8 mouse cellular contexts compared by ENCODE assay signal in genomic region chr1:171294298-171295062, GRCm38 (mm10). TPM values are rescaled to one million over a fixed set of nuclear protein-coding genes. Genes with fewer than 3 reads are reported as not detected.
DNase-seq lines count a peak whose midpoint lies in the region; ATAC-seq lines count a peak whose summit lies in the region.

Gene Ufc1 (minus strand): TSS chr1:171295024.

- peak; percentile 48 for ATAC-seq in heart, embryonic 15.5 days (replicated peaks; ENCODE audit: insufficient number of reproducible peaks, insufficient read depth, low FRiP score, low read depth)
- peak; percentile 68 for ATAC-seq in liver, embryonic 12.5 days

- H3K4me1 ChIP-seq in brown adipose tissue, adult 24 weeks (ENCODE audit: control insufficient read depth, insufficient read depth, insufficient read length, low read length): 0 out of 2 replicates have a peak, but pooled peaks cover 5% of the 10 kb centered on the region
- H3K4me1 ChIP-seq in forebrain, embryonic 10.5 days: peaks cover 20% of the 10 kb centered on the region
- H3K4me1 ChIP-seq in heart, embryonic 15.5 days (replicated peaks): peaks cover 8% of the 10 kb centered on the region
- peaks cover 30% of the 10 kb centered on the region for H3K4me1 ChIP-seq in liver, embryonic 12.5 days

- H3K9ac ChIP-seq in heart, embryonic 15.5 days: peak within 1 kb of the TSS; percentile 83
- H3K9ac ChIP-seq in liver, embryonic 12.5 days: peak within 1 kb of the TSS; percentile 80

- H3K27ac ChIP-seq in brown adipose tissue, adult 24 weeks (replicated peaks; ENCODE audit: low read depth, low read length): peak within 1 kb of the TSS; percentile 98
- peak within 1 kb of the TSS; percentile 99 for H3K27ac ChIP-seq in forebrain, embryonic 10.5 days
- H3K27ac ChIP-seq in heart, embryonic 15.5 days: peak within 1 kb of the TSS; percentile 94
- H3K27ac ChIP-seq in liver, embryonic 12.5 days: peak within 1 kb of the TSS; percentile 88

- H3K36me3 ChIP-seq in forebrain, embryonic 10.5 days (replicated peaks): peaks cover 13% of the 10 kb centered on the region
- peaks cover 9% of the 10 kb centered on the region; the same call in 1 of the 2 replicates for H3K36me3 ChIP-seq in heart, embryonic 15.5 days
- peaks cover 29% of the 10 kb centered on the region for H3K36me3 ChIP-seq in liver, embryonic 12.5 days
- no peaks in the 10 kb centered on the region for H3K36me3 ChIP-seq in splenic B cell, adult 2 months (ENCODE audit: control insufficient read depth, insufficient read depth, low read length, poor library complexity, severe bottlenecking)

- H3K4me2 ChIP-seq in heart, embryonic 15.5 days: peak within 1 kb of the TSS; percentile 72
- peak within 1 kb of the TSS; percentile 68 for H3K4me2 ChIP-seq in liver, embryonic 12.5 days

- under 1% methylated on average over 42 of the region's 42 CpGs for WGBS in forebrain, embryonic 10.5 days
- under 1% methylated on average over 42 of the region's 42 CpGs for WGBS in heart, embryonic 15.5 days
- WGBS in liver, embryonic 12.5 days (ENCODE audit: insufficient replicate concordance): under 1% methylated on average over 42 of the region's 42 CpGs

- H3K27me3 ChIP-seq in forebrain, embryonic 10.5 days (ENCODE audit: poor library complexity, severe bottlenecking): peaks cover 32% of the 10 kb centered on the region
- peaks cover 22% of the 10 kb centered on the region for H3K27me3 ChIP-seq in heart, embryonic 15.5 days
- H3K27me3 ChIP-seq in liver, embryonic 12.5 days (replicated peaks): peaks cover 36% of the 10 kb centered on the region
- H3K27me3 ChIP-seq in splenic B cell, adult 2 months (ENCODE audit: control insufficient read depth, insufficient read depth, low read length, poor library complexity, severe bottlenecking): no peaks in the 10 kb centered on the region

- peak; percentile 79 for DNase-seq in CD8-positive naive resting alpha-beta T cell, adult 2 months (ENCODE audit: low read depth in 2 of 2, low spot score in 2 of 2)
- DNase-seq in forebrain, embryonic 10.5 days (ENCODE audit: extremely low spot score, low spot score): peak; percentile 86
- DNase-seq in kidney, postnatal 14 days: peak; percentile 91
- DNase-seq in naive thymus-derived CD4-positive, alpha-beta T cell, adult 2 months (ENCODE audit: low read depth): peak; percentile 92
- peak; percentile 89 for DNase-seq in splenic B cell, adult 2 months (ENCODE audit: low read depth, low spot score)

- peak within 1 kb of the TSS; percentile 93 for H3K4me3 ChIP-seq in brown adipose tissue, adult 24 weeks (ENCODE audit: insufficient read depth, low read depth, low read length)
- peak within 1 kb of the TSS; percentile 84 for H3K4me3 ChIP-seq in forebrain, embryonic 10.5 days
- H3K4me3 ChIP-seq in heart, embryonic 15.5 days: peak within 1 kb of the TSS; percentile 80
- H3K4me3 ChIP-seq in liver, embryonic 12.5 days: peak within 1 kb of the TSS; percentile 82

- H3K9me3 ChIP-seq in forebrain, embryonic 10.5 days: no peaks in the 10 kb centered on the region
- H3K9me3 ChIP-seq in heart, embryonic 15.5 days (replicated peaks): no peaks in the 10 kb centered on the region
- no peaks in the 10 kb centered on the region for H3K9me3 ChIP-seq in liver, embryonic 12.5 days (replicated peaks)

RNA-seq across cellular contexts. Expression of gene Ufc1, which starts in this region (rescaled TPM):
- polyA plus RNA-seq in brown adipose tissue, adult 24 weeks (2012; ENCODE audit: insufficient read depth, insufficient read length, missing spikeins): 149 and 183 TPM in 2 replicates
- polyA plus RNA-seq in forebrain, embryonic 10.5 days (2016; fragmentation: Nextera tagmentation; extraction: Ambion mirVana): 94.3 and 98.6 TPM in 2 replicates
- polyA plus RNA-seq in heart, embryonic 15.5 days (2015; fragmentation: Nextera tagmentation; extraction: Ambion mirVana): 83.6 and 85.0 TPM in 2 replicates
- polyA plus RNA-seq in liver, embryonic 12.5 days (2016; fragmentation: Nextera tagmentation; extraction: Ambion mirVana): 55.9 and 58.3 TPM in 2 replicates

Comparison
In these comparisons a context has a peak if more than half of its experiments do, and no peak if none do; other contexts are left out.
1. Peak in every context shown above with its lines: DNase-seq, ATAC-seq, H3K4me3 ChIP-seq and H3K27ac ChIP-seq.